Mouse (Mus musculus) stomach, embryonic 16.5 days (tissue): ENCODE results near the gene Ssc4d. TPM values are rescaled to one million over a fixed set of nuclear protein-coding genes. Genes with fewer than 3 reads are reported as not detected.

Experiments
- ATAC-seq: fragments of 200-750 bp; cut with Nextera tagmentation; 2 replicates; pipeline ENCODE4 v1.8.0; 2017; ENCODE audit warnings: moderate number of reproducible peaks, moderate TSS enrichment; ENCODE audit not compliant: insufficient read depth, low FRiP score
- H3K27ac ChIP-seq: fragments of 300-500 bp; sonication (generic); 2 replicates; pipeline ENCODE4 v1.5.1; 2014; ENCODE audit warnings: low read length
- H3K27me3 ChIP-seq: fragments of 300-500 bp; sonication (generic); 2 replicates; pipeline ENCODE4 v1.6.1; 2014; ENCODE audit warnings: low read length, control low read depth, mixed read lengths; ENCODE audit not compliant: control insufficient read depth, insufficient read depth
- H3K36me3 ChIP-seq: fragments of 300-500 bp; sonication (generic); 2 replicates; pipeline ENCODE4 v1.6.1; 2014; ENCODE audit warnings: low read length; ENCODE audit not compliant: control insufficient read depth, insufficient read depth
- H3K4me1 ChIP-seq: fragments of 300-500 bp; sonication (generic); 2 replicates; pipeline ENCODE4 v1.6.1; 2014; ENCODE audit warnings: low read length, control low read depth, mixed read lengths; ENCODE audit not compliant: control insufficient read depth, insufficient read depth
- H3K4me2 ChIP-seq: fragments of 300-500 bp; sonication (generic); 2 replicates; pipeline ENCODE4 v1.6.1; 2014; ENCODE audit warnings: low read depth, low read length, mixed read lengths
- H3K4me3 ChIP-seq: fragments of 300-500 bp; sonication (generic); replicated peaks from 2 replicates; pipeline ENCODE4 v1.5.1; 2014; ENCODE audit warnings: mild to moderate bottlenecking, low read length
- H3K9ac ChIP-seq: fragments of 300-500 bp; sonication (generic); 2 replicates; pipeline ENCODE4 v1.6.1; 2014; ENCODE audit warnings: low read length
- H3K9me3 ChIP-seq: fragments of 300-500 bp; sonication (generic); replicated peaks from 2 replicates; pipeline ENCODE4 v1.6.1; 2016; ENCODE audit warnings: low read length, control low read depth; ENCODE audit not compliant: control insufficient read depth
- WGBS: fragments of 180-500 bp; shearing (Covaris S2); extraction: QIAGEN DNeasy Blood & Tissue Kit; methylation state at CpG from one replicate; pipeline ENCODE4 v1.1.7; 2014; 5-methylcytosine and 5-hydroxymethylcytosine counted together
- polyA plus RNA-seq: library from polyadenylated mRNA; unstranded; fragments of >200 nt; fragmentation: Nextera tagmentation; extraction: Ambion mirVana; gene quantifications from 2 replicates; pipeline ENCODE4 v1.2.1, GENCODE M21; 2015

Gene Ssc4d
- polyA plus RNA-seq, 1 experiment from 2014 or later = 2.9 TPM

GRCm38 (mm10) chr5:136002751-136003151, 28.4 kb upstream of the Ssc4d start:
- Histone ChIP-seq H3K9ac (no peak overlapping the region), H3K4me3 (no peak overlapping the region), H3K27ac (peak overlapping the region; percentile 51; the same call in 1 of the 2 replicates), H3K27me3 (no peaks in the 10 kb centered on the region), H3K4me2 (no peak overlapping the region), H3K9me3 (no peaks in the 10 kb centered on the region), H3K4me1 (0 out of 2 replicates have a peak, but pooled peaks cover 2% of the 10 kb centered on the region), H3K36me3 (peaks cover 11% of the 10 kb centered on the region)
- no peak for ATAC-seq
- 32% methylated on average over 3 of the region's 3 CpGs for WGBS

- H3K4me2 ChIP-seq = no peak overlapping the region
- no peaks in the 10 kb centered on the region for H3K27me3 ChIP-seq
- no peaks in the 10 kb centered on the region for H3K4me1 ChIP-seq
- no peak overlapping the region for H3K4me3 ChIP-seq
- no peak overlapping the region for H3K9ac ChIP-seq
- peak; percentile 13; the same call in 1 of the 2 replicates for ATAC-seq
- WGBS = 45% methylated on average over 2 of the region's 2 CpGs
- H3K36me3 ChIP-seq = peaks cover 11% of the 10 kb centered on the region
- H3K9me3 ChIP-seq = no peaks in the 10 kb centered on the region
- peak overlapping the region; percentile 55; the same call in 1 of the 2 replicates for H3K27ac ChIP-seq
Observed at GRCm38 (mm10) chr5:136002325-136002724, 28.0 kb upstream of the Ssc4d start.

GRCm38 (mm10) chr5:136001222-136001621, 26.9 kb upstream of the Ssc4d start:
- no peak for ATAC-seq

GRCm38 (mm10) chr5:135996162-135996561, 21.8 kb upstream of the Ssc4d start:
- 74% methylated on average over 8 of the region's 8 CpGs for WGBS
- H3K27ac ChIP-seq = no peak overlapping the region
- H3K27me3 ChIP-seq = no peaks in the 10 kb centered on the region
- no peak overlapping the region for H3K9ac ChIP-seq
- no peak for ATAC-seq
- H3K4me2 ChIP-seq = peak overlapping the region; percentile 89; the same call in 1 of the 2 replicates
- peaks cover 5% of the 10 kb centered on the region; the same call in 1 of the 2 replicates for H3K36me3 ChIP-seq
- H3K4me1 ChIP-seq = peaks cover 11% of the 10 kb centered on the region; the same call in 1 of the 2 replicates
- no peaks in the 10 kb centered on the region for H3K9me3 ChIP-seq
- no peak overlapping the region for H3K4me3 ChIP-seq

More at GRCm38 (mm10) chr5:136001222-136001621, 26.9 kb upstream of the Ssc4d start:
- H3K27ac ChIP-seq = no peak overlapping the region
- H3K36me3 ChIP-seq = peaks cover 11% of the 10 kb centered on the region
- peaks cover 1% of the 10 kb centered on the region; the same call in 1 of the 2 replicates for H3K4me1 ChIP-seq
- H3K27me3 ChIP-seq = no peaks in the 10 kb centered on the region
- H3K9ac ChIP-seq = no peak overlapping the region
- H3K4me3 ChIP-seq = no peak overlapping the region
- H3K4me2 ChIP-seq = no peak overlapping the region
- H3K9me3 ChIP-seq = no peaks in the 10 kb centered on the region
- WGBS = 89% methylated on average over 6 of the region's 6 CpGs

- H3K36me3 ChIP-seq = peaks cover 5% of the 10 kb centered on the region; the same call in 1 of the 2 replicates
- H3K9me3 ChIP-seq = no peaks in the 10 kb centered on the region
- H3K4me2 ChIP-seq = peak within 1 kb of the TSS; percentile 89
- ATAC-seq = peak; percentile 95
- peak within 1 kb of the TSS; percentile 96 for H3K9ac ChIP-seq
- peak within 1 kb of the TSS; percentile 86 for H3K27ac ChIP-seq
- WGBS = under 1% methylated on average over 47 of the region's 47 CpGs
- H3K4me3 ChIP-seq = peak within 1 kb of the TSS; percentile 85
- peaks cover 11% of the 10 kb centered on the region; the same call in 1 of the 2 replicates for H3K4me1 ChIP-seq
- no peaks in the 10 kb centered on the region for H3K27me3 ChIP-seq
Observed at GRCm38 (mm10) chr5:135994725-135995687, 20.7 kb upstream of the Ssc4d start, which contains the start of gene Dtx2. Dtx2 (plus strand) TSS chr5:135994800.

- H3K4me2 ChIP-seq = no peak overlapping the region
- peaks cover 11% of the 10 kb centered on the region; the same call in 1 of the 2 replicates for H3K4me1 ChIP-seq
- H3K9ac ChIP-seq = no peak overlapping the region
- ATAC-seq = no peak
- H3K9me3 ChIP-seq = no peaks in the 10 kb centered on the region
- WGBS = 61% methylated on average over 8 of the region's 8 CpGs
- H3K27me3 ChIP-seq = no peaks in the 10 kb centered on the region
- peaks cover 5% of the 10 kb centered on the region; the same call in 1 of the 2 replicates for H3K36me3 ChIP-seq
- no peak overlapping the region for H3K4me3 ChIP-seq
- no peak overlapping the region for H3K27ac ChIP-seq
Observed at GRCm38 (mm10) chr5:135994335-135994724, 20.0 kb upstream of the Ssc4d start.

- H3K27me3 ChIP-seq = no peaks in the 10 kb centered on the region
- H3K27ac ChIP-seq = no peak overlapping the region
- H3K9me3 ChIP-seq = no peaks in the 10 kb centered on the region
- H3K9ac ChIP-seq = no peak overlapping the region
- H3K36me3 ChIP-seq = no peaks in the 10 kb centered on the region
- H3K4me2 ChIP-seq = no peak overlapping the region
- no peak overlapping the region for H3K4me3 ChIP-seq
- peaks cover 11% of the 10 kb centered on the region; the same call in 1 of the 2 replicates for H3K4me1 ChIP-seq
- WGBS = 41% methylated on average over 5 of the region's 5 CpGs
- no peak for ATAC-seq
Observed at GRCm38 (mm10) chr5:135993381-135993965, 19.1 kb upstream of the Ssc4d start.

- Histone ChIP-seq H3K9ac (no peak overlapping the region), H3K36me3 (no peaks in the 10 kb centered on the region), H3K4me2 (no peak overlapping the region), H3K4me1 (0 out of 2 replicates have a peak, but pooled peaks cover 4% of the 10 kb centered on the region), H3K27ac (no peak overlapping the region), H3K4me3 (no peak overlapping the region), H3K9me3 (no peaks in the 10 kb centered on the region), H3K27me3 (no peaks in the 10 kb centered on the region)
- 71% methylated on average over 5 of the region's 5 CpGs for WGBS
- no peak for ATAC-seq
Observed at GRCm38 (mm10) chr5:135990601-135991000, 16.3 kb upstream of the Ssc4d start.

- no peak for ATAC-seq
Observed at GRCm38 (mm10) chr5:135987248-135987647, 12.9 kb upstream of the Ssc4d start.

More at GRCm38 (mm10) chr5:135987248-135987647, 12.9 kb upstream of the Ssc4d start:
- Histone ChIP-seq H3K9me3 (no peaks in the 10 kb centered on the region), H3K4me2 (no peak overlapping the region), H3K36me3 (no peaks in the 10 kb centered on the region), H3K4me1 (no peaks in the 10 kb centered on the region), H3K9ac (no peak overlapping the region), H3K27ac (no peak overlapping the region), H3K27me3 (no peaks in the 10 kb centered on the region), H3K4me3 (no peak overlapping the region)
- 54% methylated on average over 11 of the region's 11 CpGs for WGBS
